Mouse (Mus musculus) CH12.LX (cell line): ENCODE results near the gene Fap. TPM values are rescaled to one million over a fixed set of nuclear protein-coding genes. Genes with fewer than 3 reads are reported as not detected.

Experiments used
- DNase-seq: peaks from one replicate; pipeline ENCODE4 v3.0.0-alpha.2; 2013; ENCODE audit errors: extremely low read depth
- H3K27ac ChIP-seq: 2 replicates; pipeline ENCODE4 v1.5.1; 2012; ENCODE audit warnings: low read depth, mild to moderate bottlenecking, control low read depth, moderate library complexity; ENCODE audit not compliant: insufficient read depth
- H3K27me3 ChIP-seq: replicated peaks from 2 replicates; pipeline ENCODE3; 2012; ENCODE audit warnings: inconsistent platforms
- H3K36me3 ChIP-seq, 2 experiments: replicated peaks in 1 of 2; 2 replicates each; pipeline versions ENCODE3 to v1.6.1; 2012; ENCODE audit warnings: inconsistent platforms in 1 of 2, low read length in 1 of 2, mild to moderate bottlenecking in 1 of 2, mixed read lengths in 1 of 2, moderate library complexity in 1 of 2; ENCODE audit not compliant: control insufficient read depth in 1 of 2, insufficient read depth in 1 of 2
- H3K4me1 ChIP-seq, 2 experiments: 2 replicates each; pipeline ENCODE4 v1.6.1; 2012; ENCODE audit warnings: inconsistent platforms in 1 of 2, moderate library complexity in 1 of 2; ENCODE audit not compliant: insufficient read depth in 2 of 2, control insufficient read depth in 1 of 2
- H3K4me2 ChIP-seq: 2 replicates; pipeline ENCODE4 v1.6.1; 2012; ENCODE audit warnings: low read depth, mild to moderate bottlenecking, control low read depth; ENCODE audit not compliant: poor library complexity, insufficient read depth, severe bottlenecking
- H3K4me3 ChIP-seq, 3 experiments: fragments of 150-350 bp in 1 of 3; sonication (generic) in 1 of 3; replicated peaks in 1 of 3; 2 replicates each; pipeline versions ENCODE3 to v1.5.1; 2011 to 2012; ENCODE audit warnings: low read depth in 2 of 3, low read length in 2 of 3, mild to moderate bottlenecking in 2 of 3, moderate library complexity in 2 of 3, control low read depth in 1 of 3, improper control_type of control experiment in 1 of 3, inconsistent platforms in 1 of 3, mixed read lengths in 1 of 3; ENCODE audit not compliant: poor library complexity in 1 of 3
- H3K79me2 ChIP-seq: replicated peaks from 2 replicates; pipeline ENCODE4 v1.6.1; 2012; ENCODE audit warnings: mild to moderate bottlenecking, moderate library complexity; ENCODE audit not compliant: control insufficient read depth, poor library complexity, insufficient read depth, severe bottlenecking; ENCODE audit errors: extremely low read depth
- H3K9ac ChIP-seq: 2 replicates; pipeline ENCODE4 v1.6.1; 2012; ENCODE audit warnings: low read depth, mild to moderate bottlenecking, control low read depth, moderate library complexity; ENCODE audit not compliant: insufficient read depth
- H3K9me3 ChIP-seq: replicated peaks from 2 replicates; pipeline ENCODE3; 2012; ENCODE audit warnings: low read length, inconsistent platforms, mixed read lengths
- CHD1 ChIP-seq: IDR thresholded peaks from 2 replicates; pipeline ENCODE4 v1.6.1; 2012; ENCODE audit warnings: low read depth, low read length, improper control_type of control experiment, inconsistent platforms
- CTCF ChIP-seq, 2 experiments: IDR thresholded peaks in 1 of 2; conservative IDR thresholded peaks in 1 of 2; 2 replicates each; pipeline ENCODE4 v1.5.1; 2011 to 2012; ENCODE audit warnings: low read depth in 2 of 2, low read length in 2 of 2, improper control_type of control experiment in 1 of 2, inconsistent platforms in 1 of 2, mild to moderate bottlenecking in 1 of 2, moderate library complexity in 1 of 2
- E2F4 ChIP-seq: IDR thresholded peaks from 2 replicates; pipeline ENCODE4 v1.6.1; 2011; ENCODE audit warnings: low read depth, low read length, improper control_type of control experiment; ENCODE audit not compliant: insufficient replicate concordance
- EP300 ChIP-seq: IDR thresholded peaks from 2 replicates; pipeline ENCODE4 v1.6.1; 2011; ENCODE audit warnings: low read length, improper control_type of control experiment
- ETS1 ChIP-seq: conservative IDR thresholded peaks from 2 replicates; pipeline ENCODE4 v1.6.1; 2012; ENCODE audit warnings: low read depth, mild to moderate bottlenecking, inconsistent platforms, low read length, improper control_type of control experiment, moderate library complexity
- IRF4 ChIP-seq: IDR thresholded peaks from 2 replicates; pipeline ENCODE4 v1.6.1; 2014; ENCODE audit warnings: low read depth, mild to moderate bottlenecking, inconsistent platforms, low read length, improper control_type of control experiment
- JUN ChIP-seq: IDR thresholded peaks from 2 replicates; pipeline ENCODE4 v1.6.1; 2011; ENCODE audit warnings: low read depth, mild to moderate bottlenecking, low read length, improper control_type of control experiment, moderate library complexity; ENCODE audit not compliant: insufficient read depth
- JUND ChIP-seq: conservative IDR thresholded peaks from 2 replicates; pipeline ENCODE4 v1.6.1; 2011; ENCODE audit warnings: low read depth, low read length, improper control_type of control experiment
- POLR2AphosphoS2 ChIP-seq: IDR thresholded peaks from 2 replicates; pipeline ENCODE4 v1.6.1; 2011; ENCODE audit warnings: low read depth, low read length, improper control_type of control experiment
- RAD21 ChIP-seq: IDR thresholded peaks from 2 replicates; pipeline ENCODE4 v1.6.1; 2011; ENCODE audit warnings: low read depth, mild to moderate bottlenecking, low read length, improper control_type of control experiment, moderate library complexity
- RCOR1 ChIP-seq: conservative IDR thresholded peaks from 2 replicates; pipeline ENCODE4 v1.6.1; 2012; ENCODE audit warnings: low read depth, mild to moderate bottlenecking, inconsistent platforms, low read length, improper control_type of control experiment
- SMC3 ChIP-seq: IDR thresholded peaks from 2 replicates; pipeline ENCODE4 v1.6.1; 2011; ENCODE audit warnings: low read depth, low read length, improper control_type of control experiment
- TBP ChIP-seq: conservative IDR thresholded peaks from 2 replicates; pipeline ENCODE4 v1.6.1; 2011; ENCODE audit warnings: low read depth, low read length, improper control_type of control experiment
- TCF12 ChIP-seq: IDR thresholded peaks from 2 replicates; pipeline ENCODE4 v1.6.1; 2014; ENCODE audit warnings: low read depth, mild to moderate bottlenecking, inconsistent platforms, low read length, improper control_type of control experiment
- ZMIZ1 ChIP-seq: IDR thresholded peaks from 2 replicates; pipeline ENCODE4 v1.6.1; 2012; ENCODE audit warnings: low read depth, mild to moderate bottlenecking, inconsistent platforms, low read length, improper control_type of control experiment
- ZNF384 ChIP-seq: IDR thresholded peaks from 2 replicates; pipeline ENCODE4 v1.6.1; 2012; ENCODE audit warnings: low read depth, low read length, improper control_type of control experiment, inconsistent platforms
- dilution Hi-C: fragments of 300-500 bp; cut with MboI; formaldehyde crosslinking; loops from 2 replicates; pipeline ENCODE4 v1.14.3; 2020; ENCODE audit warnings: low sequenced_read_pairs; ENCODE audit not compliant: extremely low pct_unique_long_range_greater_than_20kb, extremely low pct_ligation_motif_present
- in situ Hi-C: fragments of 300-500 bp; cut with MboI; formaldehyde crosslinking; loops from 3 replicates; pipeline ENCODE4 v1.14.3; 2019; ENCODE audit warnings: low sequenced_read_pairs, low pct_ligation_motif_present, low pct_unique_long_range_greater_than_20kb, mixed read lengths
- polyA plus RNA-seq: library from polyadenylated mRNA; unstranded; fragments of >175 nt; gene quantifications from 2 replicates; pipeline ENCODE4 v1.2.1, GENCODE M21; 2012; ENCODE audit warnings: low read depth; ENCODE audit not compliant: insufficient read length
- total RNA-seq, 2 experiments: library from RNA; depleted of rRNA; stranded (reverse); fragments of 300-350 nt in 1 of 2; fragments of >200 nt in 1 of 2; gene quantifications; 2 replicates each; pipeline ENCODE4 v1.2.3; 2012 to 2014

Gene Fap
- total and polyA plus RNA-seq, 3 experiments, result 0.15 TPM; not detected in 2

DNA sequence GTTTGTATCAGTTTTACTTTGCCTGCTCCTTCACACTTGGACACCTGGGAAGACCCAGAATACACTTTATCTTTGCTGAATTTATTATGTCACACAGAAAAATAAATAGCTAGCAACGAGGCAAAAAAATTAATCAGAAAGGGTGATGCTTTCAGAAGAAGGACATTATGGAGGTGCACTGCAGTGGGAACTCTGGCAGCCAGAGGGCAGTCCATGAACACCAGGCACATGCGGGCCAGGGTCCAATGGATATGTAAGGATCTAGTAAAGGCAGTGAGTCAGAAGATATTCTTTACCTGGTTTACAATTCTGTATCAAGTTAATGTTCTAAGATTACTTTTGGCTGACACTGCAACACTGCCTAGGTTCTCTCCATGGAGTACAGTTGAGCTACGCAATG is 24.2 kb downstream of the Fap start:
- dilution Hi-C loops, result no loop called here
- H3K4me3 ChIP-seq, result no peak overlapping the region
- TF ChIP-seq RAD21 (peak; percentile 32), E2F4 (no peak), JUN (no peak), IRF4 (no peak), CTCF (conservative IDR thresholded peaks at IDR 0.05 in 1 of 2, IDR thresholded peaks at IDR 0.05 in 1 of 2; ENCODE audit: low read depth in 2 of 2, low read length in 2 of 2) (peak in 1 of 2 experiments; percentile 57; a peak in 2 of 4 replicates), SMC3 (peak; percentile 35)
- no peak overlapping the region for H3K4me2 ChIP-seq
- no peaks in the 10 kb centered on the region for H3K27me3 ChIP-seq
- in situ Hi-C loops, result no loop called here
- H3K9me3 ChIP-seq, result no peaks in the 10 kb centered on the region
- H3K79me2 ChIP-seq, result no peaks in the 10 kb centered on the region
- peaks cover 0 to 3% of the 10 kb centered on the region in 2 experiments; a peak in 1 of 4 replicates for H3K4me1 ChIP-seq
- no peak for DNase-seq
- no peak overlapping the region for H3K9ac ChIP-seq
- no peaks in the 10 kb centered on the region for H3K36me3 ChIP-seq
- no peak overlapping the region for H3K27ac ChIP-seq

GRCm38 (mm10) chr2:62549131-62549530 is 24.7 kb downstream of the Fap start:
- dilution Hi-C loops (no loop called here), in situ Hi-C loops (no loop called here)
- Histone ChIP-seq H3K9me3 (no peaks in the 10 kb centered on the region), H3K4me2 (no peak overlapping the region), H3K4me3 (no peak overlapping the region), H3K27ac (no peak overlapping the region), H3K4me1 (peaks cover 0 to 4% of the 10 kb centered on the region in 2 experiments; a peak in 1 of 4 replicates), H3K27me3 (no peaks in the 10 kb centered on the region), H3K79me2 (no peaks in the 10 kb centered on the region), H3K36me3 (no peaks in the 10 kb centered on the region), H3K9ac (no peak overlapping the region)
- TF ChIP-seq POLR2AphosphoS2 (no peak), JUND (no peak), TBP (no peak), EP300 (no peak), ZMIZ1 (no peak), ETS1 (no peak), ZNF384 (no peak), E2F4 (no peak), TCF12 (no peak), CHD1 (no peak), RCOR1 (no peak)
- DNase-seq, result no peak
